ENCODE assay signal across 21 mouse cellular contexts in the genomic region with DNA sequence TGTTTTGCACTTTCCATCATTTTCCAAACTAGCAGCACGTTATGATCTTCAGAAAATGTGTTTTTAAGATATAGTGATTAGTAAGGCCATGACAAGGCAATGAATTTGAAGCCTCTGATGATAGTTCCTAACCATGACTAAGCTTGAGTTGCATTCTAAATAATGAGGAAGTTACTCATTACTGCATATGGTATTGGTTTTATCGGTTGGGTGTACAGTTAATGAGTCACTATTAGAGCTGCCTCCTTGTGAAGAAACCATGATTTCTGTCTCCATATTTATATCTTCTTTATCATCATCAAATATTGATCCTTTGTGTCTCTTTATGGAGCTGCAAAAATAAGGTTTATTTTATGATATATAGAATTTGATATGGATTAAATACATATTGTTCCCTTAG.
DNase-seq lines count a peak whose midpoint lies in the region; ATAC-seq and TF ChIP-seq lines count a peak whose summit lies in the region.
"Had no signal": no experiment of that assay in that cellular context is flagged by ENCODE, and none has a peak within 500 bp of the region (broad histone marks: within the 10 kb centered on the region; RNA-seq: fewer than 3 reads in every experiment).

No protein-coding gene starts in this region.

- WGBS in hindbrain, embryonic 12.5 days: 90% methylated on average over 2 of the region's 2 CpGs

- no peaks in the 10 kb centered on the region for H3K79me2 ChIP-seq in MEL (ENCODE audit: control insufficient read depth, insufficient read depth, low read length, poor library complexity)

- H3K36me3 ChIP-seq in MEL (ENCODE audit: control insufficient read depth in 1 of 2, insufficient read depth in 2 of 2, low read length in 2 of 2): peaks cover 0 to 2% of the 10 kb centered on the region in 2 experiments; a peak in 1 of 4 replicates
- H3K36me3 ChIP-seq in hindbrain, embryonic 12.5 days: no peaks in the 10 kb centered on the region
- H3K36me3 ChIP-seq: embryonic facial prominence, embryonic 10.5 days; embryonic facial prominence, embryonic 12.5 days; forebrain, embryonic 10.5 days; forebrain, embryonic 12.5 days had no signal

- TF ChIP-seq RAD21 in MEL (IDR thresholded peaks at IDR 0.05; ENCODE audit: low read depth, low read length): no peak

- no peak for ATAC-seq in hindbrain, embryonic 12.5 days (ENCODE audit: low FRiP score)
- ATAC-seq: activated CD4-positive, CD25-positive, alpha-beta regulatory T cell, adult 4 months; forebrain, embryonic 14.5 days; forebrain, embryonic 16.5 days; Patski had no signal

- no peak overlapping the region for H3K4me3 ChIP-seq in MEL (ENCODE audit: control insufficient read depth in 1 of 2, insufficient read depth in 1 of 2, low read depth in 2 of 2, low read length in 2 of 2)
- H3K4me3 ChIP-seq in hindbrain, embryonic 12.5 days: no peak overlapping the region
- H3K4me3 ChIP-seq: embryonic facial prominence, embryonic 10.5 days; embryonic facial prominence, embryonic 12.5 days; forebrain, embryonic 10.5 days; forebrain, embryonic 12.5 days had no signal

- no peaks in the 10 kb centered on the region for H3K9me3 ChIP-seq in MEL (replicated peaks; ENCODE audit: insufficient read depth, low read length)
- no peaks in the 10 kb centered on the region for H3K9me3 ChIP-seq in hindbrain, embryonic 12.5 days (replicated peaks)
- H3K9me3 ChIP-seq: embryonic facial prominence, embryonic 10.5 days; embryonic facial prominence, embryonic 12.5 days; forebrain, embryonic 10.5 days; forebrain, embryonic 12.5 days had no signal

- no peaks in the 10 kb centered on the region for H3K4me1 ChIP-seq in MEL (ENCODE audit: control insufficient read depth in 1 of 2, insufficient read depth in 2 of 2, low read length in 2 of 2)
- H3K4me1 ChIP-seq in hindbrain, embryonic 12.5 days: no peaks in the 10 kb centered on the region
- H3K4me1 ChIP-seq: embryonic facial prominence, embryonic 10.5 days; embryonic facial prominence, embryonic 12.5 days; forebrain, embryonic 10.5 days; forebrain, embryonic 12.5 days had no signal

- TF ChIP-seq POLR2A in MEL (IDR thresholded peaks at IDR 0.05; ENCODE audit: control insufficient read depth in 1 of 2, insufficient read depth in 1 of 2, low read depth in 1 of 2, low read length in 2 of 2, poor library complexity in 1 of 2): no peak

- no peak overlapping the region for H3K4me2 ChIP-seq in hindbrain, embryonic 12.5 days (replicated peaks)
- H3K4me2 ChIP-seq: embryonic facial prominence, embryonic 12.5 days; forebrain, embryonic 12.5 days had no signal

- no peak overlapping the region for H3K9ac ChIP-seq in MEL (ENCODE audit: control insufficient read depth, low read depth, low read length, poor library complexity, severe bottlenecking)
- no peak overlapping the region for H3K9ac ChIP-seq in hindbrain, embryonic 12.5 days
- H3K9ac ChIP-seq: embryonic facial prominence, embryonic 12.5 days; forebrain, embryonic 12.5 days had no signal

- TF ChIP-seq EP300 in MEL (IDR thresholded peaks at IDR 0.05; ENCODE audit: low read depth in 1 of 2, low read length in 2 of 2): peak; percentile 71 to 76

- no peak for TF ChIP-seq CTCF in MEL (IDR thresholded peaks at IDR 0.05 in 2 of 3, conservative IDR thresholded peaks at IDR 0.05 in 1 of 3; ENCODE audit: control insufficient read depth in 1 of 3, insufficient read depth in 1 of 3, low read depth in 2 of 3, low read length in 3 of 3, poor library complexity in 1 of 3, severe bottlenecking in 1 of 3)

- no peak overlapping the region for H3K27ac ChIP-seq in MEL (ENCODE audit: control insufficient read depth, low read depth, low read length)
- no peak overlapping the region for H3K27ac ChIP-seq in hindbrain, embryonic 12.5 days
- H3K27ac ChIP-seq: embryonic facial prominence, embryonic 10.5 days; embryonic facial prominence, embryonic 12.5 days; forebrain, embryonic 10.5 days; forebrain, embryonic 12.5 days had no signal

- no peaks in the 10 kb centered on the region for H3K27me3 ChIP-seq in MEL (ENCODE audit: control insufficient read depth in 1 of 2, insufficient read depth in 2 of 2, low read length in 2 of 2)
- no peaks in the 10 kb centered on the region for H3K27me3 ChIP-seq in hindbrain, embryonic 12.5 days
- H3K27me3 ChIP-seq: embryonic facial prominence, embryonic 12.5 days; forebrain, embryonic 12.5 days; Patski had no signal

- peak; percentile 68 for DNase-seq in 416B (ENCODE audit: low read depth)
- DNase-seq in MEL (ENCODE audit: low read depth, low spot score): peak; percentile 70
- no peak for DNase-seq in retina, embryonic 14.5 days (ENCODE audit: low spot score)
- DNase-seq in heart, adult 18-20 months: no peak
- DNase-seq: adrenal gland, adult 8-10 months; adrenal gland, postnatal 14 days; adrenal gland, postnatal 36 days; cerebellum, adult 11-12 months; cerebellum, adult 2 months; cerebellum, adult 9-10 months; cerebellum, postnatal 10 days; cerebellum, postnatal 25 days had no signal

TF ChIP-seq in MEL, 35 proteins besides CTCF, POLR2A, EP300 and RAD21:
- peak; percentile 49; the same call in 1 of the 2 replicates for TF ChIP-seq ETS1 (IDR thresholded peaks at IDR 0.05; ENCODE audit: low read depth, low read length)
- no peak for TF ChIP-seq ELF1 (IDR thresholded peaks at IDR 0.05; ENCODE audit: low read depth, low read length)
- TF ChIP-seq BHLHE40 (IDR thresholded peaks at IDR 0.05; ENCODE audit: borderline replicate concordance, low read depth, low read length): no peak
- TF ChIP-seq RCOR1 (IDR thresholded peaks at IDR 0.05; ENCODE audit: low read depth, low read length): no peak
- no peak for TF ChIP-seq SMC3 (IDR thresholded peaks at IDR 0.05; ENCODE audit: low read depth, low read length)
- peak; percentile 56; the same call in 1 of the 2 replicates for TF ChIP-seq MYB (IDR thresholded peaks at IDR 0.05; ENCODE audit: low read depth, low read length)
- no peak for TF ChIP-seq MAX (IDR thresholded peaks at IDR 0.05; ENCODE audit: low read length)
- peak; percentile 72 for TF ChIP-seq GATA1 (IDR thresholded peaks at IDR 0.05; ENCODE audit: low read depth, low read length)
- no peak for TF ChIP-seq CHD2 (IDR thresholded peaks at IDR 0.05; ENCODE audit: low read length)
- no peak for TF ChIP-seq JUND (IDR thresholded peaks at IDR 0.05; ENCODE audit: low read depth, low read length)

Comparison
In these comparisons a context has a peak if more than half of its experiments do, and no peak if none do; other contexts are left out.
1. DNase-seq: peak in 416B (single experiment) and MEL (single experiment); none in retina, embryonic 14.5 days (single experiment) and heart, adult 18-20 months (0 of 2).